Mouse (Mus musculus) liver, embryonic 11.5 days (tissue): ENCODE measurements around the gene Ptprg. TPM values are rescaled to one million over a fixed set of nuclear protein-coding genes. Genes with fewer than 3 reads are reported as not detected.

Experiments used
- ATAC-seq: fragments of 200-750 bp; cut with Nextera tagmentation; replicated peaks from 2 replicates; pipeline ENCODE4 v1.8.0; 2017; ENCODE audit warnings: moderate number of reproducible peaks, mild to moderate bottlenecking, moderate TSS enrichment, moderate library complexity; ENCODE audit not compliant: low FRiP score
- DNase-seq: peaks from one replicate; pipeline ENCODE4 v3.0.0-alpha.2; 2017; ENCODE audit warnings: low spot score
- H3K27ac ChIP-seq: fragments of 300-500 bp; sonication (generic); 2 replicates; pipeline ENCODE4 v1.5.1; 2014; ENCODE audit warnings: mild to moderate bottlenecking, low read depth, low read length, control low read depth
- H3K27me3 ChIP-seq: fragments of 300-500 bp; sonication (generic); replicated peaks from 2 replicates; pipeline ENCODE4 v1.6.1; 2014; ENCODE audit warnings: low read length, mixed read lengths; ENCODE audit not compliant: control insufficient read depth, insufficient read depth
- H3K36me3 ChIP-seq: fragments of 300-500 bp; sonication (generic); 2 replicates; pipeline ENCODE4 v1.6.1; 2014; ENCODE audit warnings: mild to moderate bottlenecking, low read length, moderate library complexity, mixed read lengths; ENCODE audit not compliant: control insufficient read depth, insufficient read depth
- H3K4me1 ChIP-seq: fragments of 300-500 bp; sonication (generic); replicated peaks from 2 replicates; pipeline ENCODE4 v1.6.1; 2014; ENCODE audit warnings: low read length, mixed read lengths; ENCODE audit not compliant: control insufficient read depth, insufficient read depth
- H3K4me2 ChIP-seq: fragments of 300-500 bp; sonication (generic); 2 replicates; pipeline ENCODE4 v1.6.1; 2014; ENCODE audit warnings: mild to moderate bottlenecking, control low read depth, moderate library complexity
- H3K4me3 ChIP-seq: fragments of 300-500 bp; sonication (generic); 2 replicates; pipeline ENCODE4 v1.5.1; 2014; ENCODE audit warnings: low read depth, low read length, control low read depth
- H3K9ac ChIP-seq: fragments of 300-500 bp; sonication (generic); 2 replicates; pipeline ENCODE4 v1.6.1; 2014; ENCODE audit warnings: low read depth, low read length, control low read depth
- H3K9me3 ChIP-seq: fragments of 300-500 bp; sonication (generic); 2 replicates; pipeline ENCODE4 v1.6.1; 2016; ENCODE audit warnings: low read length, inconsistent platforms, mixed read lengths; ENCODE audit not compliant: control insufficient read depth
- WGBS: fragments of 180-500 bp; shearing (Covaris S2); extraction: QIAGEN DNeasy Blood & Tissue Kit; methylation state at CpG from one replicate; pipeline ENCODE4 v1.1.7; 2014; 5-methylcytosine and 5-hydroxymethylcytosine counted together
- polyA plus RNA-seq: library from polyadenylated mRNA; unstranded; fragments of >200 nt; fragmentation: Nextera tagmentation; extraction: Ambion mirVana; gene quantifications from 2 replicates; pipeline ENCODE4 v1.2.1, GENCODE M21; 2014

Gene Ptprg
- polyA plus RNA-seq, 1 experiment from 2014 or later, result 8.6 TPM

GRCm38 (mm10) chr14:12084076-12084475 is 530.7 kb downstream of the Ptprg start:
- no peaks in the 10 kb centered on the region for H3K9me3 ChIP-seq
- 73% methylated on average over 4 of the region's 4 CpGs for WGBS

GRCm38 (mm10) chr14:12085078-12085477 is 531.7 kb downstream of the Ptprg start:
- Histone ChIP-seq H3K9ac (no peak overlapping the region), H3K9me3 (no peaks in the 10 kb centered on the region), H3K4me2 (no peak overlapping the region), H3K4me1 (no peaks in the 10 kb centered on the region), H3K4me3 (no peak overlapping the region), H3K36me3 (no peaks in the 10 kb centered on the region), H3K27me3 (no peaks in the 10 kb centered on the region), H3K27ac (no peak overlapping the region)
- DNase-seq, result no peak
- ATAC-seq, result no peak
- 70% methylated on average over 4 of the region's 4 CpGs for WGBS

More at GRCm38 (mm10) chr14:12084076-12084475, 530.7 kb downstream of the Ptprg start:
- Histone ChIP-seq H3K4me1 (no peaks in the 10 kb centered on the region), H3K27ac (no peak overlapping the region), H3K4me3 (no peak overlapping the region), H3K4me2 (no peak overlapping the region), H3K36me3 (no peaks in the 10 kb centered on the region), H3K27me3 (no peaks in the 10 kb centered on the region), H3K9ac (no peak overlapping the region)
- ATAC-seq (no peak), DNase-seq (no peak)

DNA sequence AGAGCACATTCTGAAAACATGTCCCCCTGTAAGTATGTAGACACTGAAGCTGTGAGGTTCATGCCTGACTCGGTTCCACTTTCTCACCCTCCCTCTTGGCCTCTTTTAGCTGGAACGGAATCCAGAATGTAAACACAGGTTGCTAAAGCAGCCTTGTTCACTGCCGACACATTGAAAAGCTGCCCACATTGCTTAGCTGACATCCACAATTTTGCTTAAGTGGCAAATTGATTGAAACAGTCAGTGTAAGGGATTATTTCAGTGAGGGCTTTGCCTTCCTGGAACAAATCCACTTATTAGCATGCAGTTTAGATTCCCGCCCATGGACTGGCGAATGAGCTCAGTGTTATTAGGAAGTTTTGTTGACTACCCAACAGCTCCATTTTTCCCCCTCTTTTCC is 532.8 kb downstream of the Ptprg start:
- H3K4me3 ChIP-seq, result no peak overlapping the region
- DNase-seq, result no peak
- H3K27me3 ChIP-seq, result no peaks in the 10 kb centered on the region
- no peak overlapping the region for H3K9ac ChIP-seq
- no peak overlapping the region for H3K27ac ChIP-seq
- no peaks in the 10 kb centered on the region for H3K36me3 ChIP-seq
- no peaks in the 10 kb centered on the region for H3K4me1 ChIP-seq
- H3K9me3 ChIP-seq, result no peaks in the 10 kb centered on the region
- no peak overlapping the region for H3K4me2 ChIP-seq
- 75% methylated on average over 5 of the region's 5 CpGs for WGBS
- no peak for ATAC-seq

- ATAC-seq, result no peak
Observed at GRCm38 (mm10) chr14:12089954-12090353, 536.6 kb downstream of the Ptprg start.

DNA sequence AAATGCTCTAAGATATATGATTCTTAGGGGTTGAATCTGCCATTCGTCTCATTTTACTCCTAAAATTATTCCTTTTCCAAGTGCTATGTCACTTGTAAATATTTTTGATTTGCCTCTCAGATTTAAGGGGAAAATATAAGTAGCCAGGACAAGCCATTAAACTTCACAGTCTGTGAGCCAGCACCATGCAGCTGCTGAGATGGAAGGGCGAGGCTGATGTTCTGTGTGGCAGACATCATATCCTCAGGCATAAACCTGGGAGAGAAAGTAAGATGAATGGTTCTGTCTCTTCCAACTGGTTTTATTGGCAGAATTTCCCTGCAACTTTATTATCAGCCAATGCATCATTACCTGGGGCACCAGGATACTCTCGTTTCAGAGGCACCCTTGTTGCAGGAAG is 538.4 kb downstream of the Ptprg start:
- DNase-seq, result no peak
- 75% methylated on average over 3 of the region's 3 CpGs for WGBS

More at GRCm38 (mm10) chr14:12089954-12090353, 536.6 kb downstream of the Ptprg start:
- Histone ChIP-seq H3K9me3 (no peaks in the 10 kb centered on the region), H3K27me3 (no peaks in the 10 kb centered on the region), H3K27ac (no peak overlapping the region), H3K4me1 (no peaks in the 10 kb centered on the region), H3K9ac (no peak overlapping the region), H3K36me3 (no peaks in the 10 kb centered on the region), H3K4me3 (no peak overlapping the region), H3K4me2 (no peak overlapping the region)
- no peak for DNase-seq

DNA sequence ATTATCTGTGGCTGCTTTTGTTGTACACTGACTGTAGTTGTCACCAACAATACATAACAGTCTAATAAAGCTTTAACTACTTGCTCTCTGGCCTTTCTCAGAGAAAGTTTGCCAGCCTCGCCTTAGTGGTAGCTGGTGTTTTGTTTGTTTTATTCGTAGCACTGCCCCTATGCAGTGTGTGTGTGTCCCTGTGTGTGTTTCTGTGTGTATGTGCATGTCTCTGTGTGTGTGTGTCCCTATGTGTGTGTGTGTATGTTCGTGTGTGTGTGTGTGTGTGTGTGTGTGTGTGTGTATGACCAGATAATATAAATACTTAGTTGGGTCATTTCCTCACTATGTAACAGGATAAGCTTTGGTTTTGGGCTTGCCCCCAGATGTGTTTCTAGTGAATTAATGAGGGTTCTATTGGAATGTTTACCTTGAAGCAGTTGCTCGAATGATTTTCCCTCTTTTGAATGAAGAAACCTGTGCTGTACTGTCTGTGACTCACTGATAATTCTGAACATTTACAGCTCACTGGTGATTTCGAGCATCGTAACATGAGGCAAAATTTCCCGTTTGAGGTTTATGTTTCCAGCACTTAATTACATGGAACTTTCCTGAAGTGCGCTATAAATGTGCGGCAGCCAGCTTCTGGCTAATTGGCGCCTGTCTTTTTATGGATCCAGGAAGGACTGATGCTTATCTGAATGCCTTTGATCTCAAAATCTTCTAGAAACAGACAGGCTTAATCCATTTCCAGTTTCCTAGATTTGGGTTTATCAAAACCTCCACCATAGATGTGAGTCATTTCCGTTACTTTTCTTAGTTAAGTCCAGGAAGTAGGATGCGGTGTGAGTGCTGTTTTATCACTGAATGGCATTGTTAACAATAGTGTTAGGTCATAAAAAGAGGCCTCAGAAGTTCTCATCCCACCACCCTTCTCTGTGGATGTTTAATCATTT is 546.3 kb downstream of the Ptprg start:
- no peak overlapping the region for H3K4me3 ChIP-seq
- no peak overlapping the region for H3K9ac ChIP-seq
- DNase-seq, result no peak
- no peak overlapping the region for H3K4me2 ChIP-seq
- no peaks in the 10 kb centered on the region for H3K27me3 ChIP-seq
- no peaks in the 10 kb centered on the region for H3K9me3 ChIP-seq
- H3K36me3 ChIP-seq, result no peaks in the 10 kb centered on the region
- H3K4me1 ChIP-seq, result no peaks in the 10 kb centered on the region
- ATAC-seq, result no peak
- 42% methylated on average over 12 of the region's 12 CpGs for WGBS
- H3K27ac ChIP-seq, result no peak overlapping the region

More for the DNA sequence above, 538.4 kb downstream of the Ptprg start:
- no peak for ATAC-seq
- no peaks in the 10 kb centered on the region for H3K4me1 ChIP-seq
- H3K27me3 ChIP-seq, result no peaks in the 10 kb centered on the region
- H3K4me3 ChIP-seq, result no peak overlapping the region
- H3K9ac ChIP-seq, result no peak overlapping the region
- no peak overlapping the region for H3K27ac ChIP-seq
- H3K36me3 ChIP-seq, result no peaks in the 10 kb centered on the region
- no peak overlapping the region for H3K4me2 ChIP-seq
- H3K9me3 ChIP-seq, result no peaks in the 10 kb centered on the region

DNA sequence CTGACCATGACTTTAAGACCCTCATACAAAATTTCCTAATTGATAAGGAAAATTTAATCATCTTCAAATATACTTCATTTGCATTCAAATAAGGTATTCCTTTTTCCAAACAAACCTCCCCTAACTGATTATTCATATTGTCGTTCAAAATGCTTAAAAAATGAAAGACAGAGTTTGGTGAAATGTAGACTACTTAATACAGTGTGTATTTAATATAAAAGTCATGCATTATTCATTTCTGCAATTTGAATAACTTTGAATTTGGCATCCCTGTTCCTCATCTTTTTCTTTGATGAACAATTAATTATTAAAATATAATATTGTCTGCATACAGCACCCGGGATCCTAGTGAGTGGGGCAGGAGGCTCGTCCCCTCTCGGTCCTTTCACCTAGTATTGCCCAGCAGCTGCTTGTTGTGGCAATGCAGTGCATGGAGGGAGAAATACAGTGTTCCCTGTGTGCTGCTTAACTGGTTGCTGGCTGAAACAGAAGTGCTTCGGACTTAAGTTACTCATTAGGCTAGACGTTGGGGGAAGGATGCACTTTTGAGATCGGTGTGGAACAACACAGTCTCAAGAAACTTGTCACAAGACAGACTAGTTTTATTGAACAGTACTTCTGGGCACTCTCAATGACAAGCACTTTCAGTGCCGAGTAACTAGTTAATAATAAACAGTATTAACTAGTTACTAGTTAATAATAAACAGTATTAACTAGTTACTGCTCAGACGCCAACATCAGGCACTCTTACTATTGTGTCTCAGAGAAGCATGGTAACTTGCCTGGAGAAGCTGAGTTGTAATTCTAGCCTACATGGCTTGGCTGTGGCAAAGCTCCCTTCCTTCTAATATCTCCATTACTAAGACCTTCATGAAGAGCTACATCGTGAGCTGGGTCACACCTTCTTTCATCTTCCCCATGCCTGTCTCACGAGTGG is 549.3 kb downstream of the Ptprg start:
- no peak overlapping the region for H3K4me3 ChIP-seq
- ATAC-seq (no peak), DNase-seq (no peak)
- H3K36me3 ChIP-seq, result no peaks in the 10 kb centered on the region
- no peak overlapping the region for H3K4me2 ChIP-seq
- no peaks in the 10 kb centered on the region for H3K4me1 ChIP-seq
- H3K9ac ChIP-seq, result no peak overlapping the region
- no peak overlapping the region for H3K27ac ChIP-seq
- no peaks in the 10 kb centered on the region for H3K27me3 ChIP-seq
- WGBS, result 71% methylated on average over 11 of the region's 11 CpGs
- H3K9me3 ChIP-seq, result no peaks in the 10 kb centered on the region

DNA sequence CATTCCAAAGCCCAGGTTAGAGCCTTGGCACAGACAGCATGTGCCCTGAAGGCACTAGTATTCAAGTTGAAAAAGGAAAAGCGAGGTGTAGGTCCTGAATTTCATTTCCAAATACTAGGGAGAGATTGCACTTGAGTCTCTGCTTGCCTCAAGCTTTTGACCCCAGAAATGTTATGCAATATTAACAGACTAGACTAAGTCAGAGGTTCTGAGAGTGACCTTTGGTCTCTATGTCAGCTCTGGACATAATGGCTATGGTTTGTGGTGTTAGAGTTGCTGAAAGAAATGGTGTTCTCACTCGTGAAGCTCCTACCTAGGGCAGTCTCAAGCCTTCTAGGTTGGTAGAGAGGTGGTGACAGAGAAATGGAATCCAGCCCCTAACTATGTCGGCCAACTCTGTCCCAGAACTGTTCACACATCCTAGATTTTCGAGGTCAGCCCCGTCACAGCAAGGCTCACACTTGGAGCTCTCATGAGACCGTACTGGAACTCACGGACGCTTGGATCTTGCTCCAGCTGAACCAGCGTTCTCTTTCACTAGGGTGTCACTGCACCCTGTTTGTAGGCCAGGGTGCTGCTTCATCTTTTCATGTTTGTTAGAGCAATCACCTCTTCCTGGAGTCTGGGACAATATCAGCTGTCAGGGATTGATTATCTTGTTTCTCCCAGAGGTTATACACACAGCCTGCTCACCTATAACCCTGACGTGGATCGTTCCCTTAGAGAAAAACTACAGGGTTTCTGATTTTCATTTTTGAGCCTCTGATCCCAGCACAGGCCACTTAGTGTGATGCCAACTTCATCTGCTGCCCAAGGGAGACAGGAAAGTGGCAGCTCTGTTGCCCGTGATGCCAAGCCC is 551.2 kb downstream of the Ptprg start:
- Histone ChIP-seq H3K4me1 (no peaks in the 10 kb centered on the region), H3K36me3 (no peaks in the 10 kb centered on the region), H3K27ac (peak overlapping the region; percentile 50), H3K4me3 (no peak overlapping the region), H3K9ac (no peak overlapping the region), H3K9me3 (no peaks in the 10 kb centered on the region), H3K27me3 (no peaks in the 10 kb centered on the region), H3K4me2 (no peak overlapping the region)
- WGBS, result 70% methylated on average over 12 of the region's 12 CpGs
- ATAC-seq, result no peak; the same call in 1 of the 2 replicates
- no peak for DNase-seq
